Mouse (Mus musculus) heart, adult 2 months (tissue): ENCODE data around the gene Ripor1. TPM values are rescaled to one million over a fixed set of nuclear protein-coding genes. Genes with fewer than 3 reads are reported as not detected.

Source experiments
- DNase-seq, 2 experiments: peaks; one replicate each; pipeline ENCODE4 v3.0.0; 2021
- H3K27ac ChIP-seq: fragments of 200-600 bp; 2 replicates; pipeline ENCODE4 v1.8.1; 2022
- H3K27me3 ChIP-seq: fragments of 200-500 bp; 2 replicates; pipeline ENCODE4 v1.6.1; 2012; ENCODE audit warnings: mild to moderate bottlenecking, low read length, inconsistent platforms, mixed read lengths; ENCODE audit not compliant: control insufficient read depth, insufficient read depth
- H3K36me3 ChIP-seq: fragments of 200-500 bp; 2 replicates; pipeline ENCODE4 v1.6.1; 2012; ENCODE audit warnings: low read length, inconsistent platforms; ENCODE audit not compliant: control insufficient read depth, insufficient read depth
- H3K4me1 ChIP-seq: fragments of 200-500 bp; 2 replicates; pipeline ENCODE4 v1.6.1; 2011; ENCODE audit warnings: low read length; ENCODE audit not compliant: control insufficient read depth, insufficient read depth
- H3K4me3 ChIP-seq: fragments of 200-600 bp; 2 replicates; pipeline ENCODE4 v1.8.1; 2022
- H3K79me2 ChIP-seq: fragments of 200-500 bp; replicated peaks from 2 replicates; pipeline ENCODE4 v1.6.1; 2012; ENCODE audit warnings: mild to moderate bottlenecking, inconsistent platforms, low read length, moderate library complexity, mixed read lengths; ENCODE audit not compliant: control insufficient read depth, insufficient read depth
- H3K9ac ChIP-seq: fragments of 200-500 bp; 2 replicates; pipeline ENCODE4 v1.6.1; 2012; ENCODE audit warnings: low read depth, mild to moderate bottlenecking, control low read depth, inconsistent platforms, low read length, mixed read lengths
- CTCF ChIP-seq: fragments of 200-600 bp; IDR thresholded peaks from 2 replicates; pipeline ENCODE4 v1.8.1; 2022; ENCODE audit warnings: antibody characterized with exemption, mild to moderate bottlenecking, moderate library complexity
- EP300 ChIP-seq: fragments of 200-500 bp; IDR thresholded peaks from 2 replicates; pipeline ENCODE4 v1.6.1; 2011; ENCODE audit warnings: low read depth, low read length, control low read depth; ENCODE audit not compliant: insufficient read depth
- POLR2A ChIP-seq: fragments of 200-500 bp; IDR thresholded peaks from 2 replicates; pipeline ENCODE4 v1.6.1; 2011; ENCODE audit warnings: mild to moderate bottlenecking, low read depth, low read length, control low read depth; ENCODE audit not compliant: insufficient read depth
- WGBS: fragments of 180-500 bp; shearing (Covaris S2); methylation state at CpG from one replicate; pipeline ENCODE4 v1.1.7; 2018; 5-methylcytosine and 5-hydroxymethylcytosine counted together
- intact Hi-C: fragments of 180-260 bp; cut with DNase I; formaldehyde crosslinking; loops from one replicate; pipeline ENCODE4 v1.15.1; 2025
- polyA plus RNA-seq: library from polyadenylated mRNA; depleted of rRNA; stranded (reverse); fragments of >200 nt; gene quantifications from 2 replicates; pipeline ENCODE4 v1.2.3, GENCODE M21; 2012
- total RNA-seq, 2 experiments: library from RNA; stranded (reverse); gene quantifications; 2 replicates each; pipeline ENCODE4 v1.2.3; 2021

Gene Ripor1
- total and polyA plus RNA-seq, 3 experiments: 39.2 to 51.6 (median 42.5) TPM

GRCm38 (mm10) chr8:105618892-105619591 lies 14.0 kb downstream of the Ripor1 start:
- Histone ChIP-seq H3K36me3 (peaks cover 9% of the 10 kb centered on the region), H3K27ac (no peak overlapping the region), H3K4me3 (no peak overlapping the region), H3K27me3 (no peaks in the 10 kb centered on the region), H3K9ac (no peak overlapping the region), H3K79me2 (peaks cover 3% of the 10 kb centered on the region; the same call in 1 of the 2 replicates), H3K4me1 (peaks cover 6% of the 10 kb centered on the region; the same call in 1 of the 2 replicates)
- no peak for DNase-seq
- 89% methylated on average over 19 of the region's 19 CpGs for WGBS
- intact Hi-C loops: no loop called here
- TF ChIP-seq POLR2A: no peak
- TF ChIP-seq CTCF: no peak
- TF ChIP-seq EP300: no peak

- Histone ChIP-seq H3K27me3 (no peaks in the 10 kb centered on the region), H3K4me3 (no peak overlapping the region), H3K27ac (no peak overlapping the region), H3K36me3 (peaks cover 6% of the 10 kb centered on the region), H3K4me1 (peaks cover 6% of the 10 kb centered on the region; the same call in 1 of the 2 replicates), H3K9ac (no peak overlapping the region), H3K79me2 (no peaks in the 10 kb centered on the region)
- 79% methylated on average over 19 of the region's 19 CpGs for WGBS
- DNase-seq: no peak
- intact Hi-C loops: no loop called here
- TF ChIP-seq POLR2A (no peak), EP300 (no peak), CTCF (no peak)
Measured at GRCm38 (mm10) chr8:105620211-105620610, 15.2 kb downstream of the Ripor1 start.

DNA sequence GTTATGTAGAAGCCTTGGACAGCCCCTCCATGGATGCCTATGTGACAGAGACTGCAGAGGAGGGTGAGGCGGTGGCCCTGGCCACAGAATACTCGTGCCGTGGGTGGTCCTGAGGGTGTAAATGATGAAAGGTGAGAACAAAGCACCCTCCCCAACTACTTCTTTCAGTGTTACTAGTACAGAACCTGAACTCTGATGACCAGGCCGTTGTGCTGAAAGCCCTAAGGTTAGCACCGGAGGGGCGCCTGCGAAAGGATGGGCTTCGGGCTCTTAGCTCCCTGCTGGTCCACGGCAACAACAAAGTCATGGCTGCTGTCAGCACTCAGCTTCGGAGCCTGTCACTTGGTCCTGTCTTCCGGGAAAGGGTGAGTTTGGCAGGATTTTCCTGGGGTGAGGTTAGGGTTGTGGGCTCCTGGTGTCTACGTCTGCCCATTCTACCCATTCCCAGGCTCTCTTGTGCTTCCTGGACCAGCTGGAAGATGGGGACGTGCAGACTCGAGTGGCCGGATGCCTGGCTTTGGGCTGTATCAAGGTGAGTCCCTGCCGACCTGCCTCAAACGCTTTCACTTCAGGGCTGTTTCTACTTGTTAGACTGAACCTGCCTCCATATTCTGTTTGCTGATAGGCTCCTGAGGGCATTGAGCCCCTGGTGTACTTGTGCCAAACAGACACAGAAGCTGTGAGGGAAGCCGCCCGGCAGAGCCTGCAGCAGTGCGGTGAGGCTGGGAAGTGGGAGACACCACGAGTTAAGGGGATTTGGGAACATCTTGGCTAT lies 16.1 kb downstream of the Ripor1 start:
- no peaks in the 10 kb centered on the region for H3K79me2 ChIP-seq
- DNase-seq: no peak
- intact Hi-C loops: no loop called here
- 79% methylated on average over 21 of the region's 21 CpGs for WGBS
- H3K4me3 ChIP-seq: no peak overlapping the region
- TF ChIP-seq CTCF (no peak), POLR2A (no peak), EP300 (no peak)
- no peaks in the 10 kb centered on the region for H3K27me3 ChIP-seq
- H3K27ac ChIP-seq: no peak overlapping the region
- H3K36me3 ChIP-seq: peaks cover 6% of the 10 kb centered on the region
- H3K4me1 ChIP-seq: peaks cover 6% of the 10 kb centered on the region; the same call in 1 of the 2 replicates
- H3K9ac ChIP-seq: no peak overlapping the region

GRCm38 (mm10) chr8:105621841-105622240 lies 16.8 kb downstream of the Ripor1 start:
- H3K36me3 ChIP-seq: peaks cover 6% of the 10 kb centered on the region
- H3K4me1 ChIP-seq: peaks cover 6% of the 10 kb centered on the region; the same call in 1 of the 2 replicates
- no peaks in the 10 kb centered on the region for H3K27me3 ChIP-seq
- intact Hi-C loops: loop anchor here (1.0 kb wide), 1 partner anchor 63 kb away; no protein-coding TSS in a partner anchor
- 37% methylated on average over 4 of the region's 4 CpGs for WGBS
- DNase-seq: peak in 1 of 2 experiments; percentile 24
- H3K9ac ChIP-seq: no peak overlapping the region
- TF ChIP-seq POLR2A (0 out of 2 replicates have a peak, but pooled peaks have one; percentile 1), EP300 (no peak)
- H3K27ac ChIP-seq: peak overlapping the region; percentile 48
- H3K4me3 ChIP-seq: no peak overlapping the region
- H3K79me2 ChIP-seq: no peaks in the 10 kb centered on the region

- TF ChIP-seq CTCF (no peak; the same call in 1 of the 2 replicates), EP300 (peak; percentile 92), POLR2A (0 out of 2 replicates have a peak, but pooled peaks have one; percentile 7)
- Histone ChIP-seq H3K79me2 (no peaks in the 10 kb centered on the region), H3K36me3 (peaks cover 6% of the 10 kb centered on the region), H3K4me3 (0 out of 2 replicates have a peak overlapping the region, but pooled peaks have one; percentile 3), H3K27me3 (no peaks in the 10 kb centered on the region), H3K27ac (peak overlapping the region; percentile 48), H3K9ac (no peak overlapping the region), H3K4me1 (peaks cover 6% of the 10 kb centered on the region; the same call in 1 of the 2 replicates)
- WGBS: 8% methylated on average over 8 of the region's 8 CpGs
- intact Hi-C loops: loop anchor here (1.0 kb wide), 1 partner anchor 63 kb away; no protein-coding TSS in a partner anchor
- DNase-seq: peak; percentile 92 to 93
Measured at GRCm38 (mm10) chr8:105622421-105622920, 17.4 kb downstream of the Ripor1 start.
